Mouse (Mus musculus): ENCODE measurements around the gene Myadm. TPM values are rescaled to one million over a fixed set of nuclear protein-coding genes. Genes with fewer than 3 reads are reported as not detected.
"Not testable (repeated sequence)": the region's sequence is repeated elsewhere in the genome, so short reads cannot be mapped to it uniquely, and the experiment has no call there.

Gene Myadm
- polyA plus RNA-seq, 1 experiment from 2014 or later: 30.1 TPM

GRCm38 (mm10) chr7:3283081-3283875 is 5.6 kb upstream of the Myadm start:
- no peaks in the 10 kb centered on the region for H3K9me3 ChIP-seq (ENCODE audit: control insufficient read depth, low read length)
- H3K36me3 ChIP-seq (ENCODE audit: control insufficient read depth, insufficient read depth, low read length): no peaks in the 10 kb centered on the region
- no peak for ATAC-seq (ENCODE audit: low FRiP score, low TSS enrichment)
- DNase-seq: no peak
- H3K27me3 ChIP-seq (ENCODE audit: control insufficient read depth, insufficient read depth, low read length): no peaks in the 10 kb centered on the region
- H3K4me3 ChIP-seq (replicated peaks; ENCODE audit: low read depth, low read length): no peak overlapping the region
- WGBS: 90% methylated on average over 11 of the region's 11 CpGs
- H3K9ac ChIP-seq (replicated peaks; ENCODE audit: low read length): no peak overlapping the region
- no peak overlapping the region for H3K4me2 ChIP-seq (ENCODE audit: low read length)
- H3K27ac ChIP-seq (replicated peaks; ENCODE audit: low read depth, low read length): no peak overlapping the region
- no peaks in the 10 kb centered on the region for H3K4me1 ChIP-seq (ENCODE audit: control insufficient read depth, insufficient read depth, low read length)

- Histone ChIP-seq H3K9me3 (ENCODE audit: control insufficient read depth, low read length) (no peaks in the 10 kb centered on the region), H3K27me3 (ENCODE audit: control insufficient read depth, insufficient read depth, low read length) (no peaks in the 10 kb centered on the region), H3K9ac (replicated peaks; ENCODE audit: low read length) (no peak overlapping the region), H3K4me2 (ENCODE audit: low read length) (no peak overlapping the region), H3K4me3 (replicated peaks; ENCODE audit: low read depth, low read length) (no peak overlapping the region), H3K4me1 (ENCODE audit: control insufficient read depth, insufficient read depth, low read length) (no peaks in the 10 kb centered on the region), H3K36me3 (ENCODE audit: control insufficient read depth, insufficient read depth, low read length) (no peaks in the 10 kb centered on the region), H3K27ac (replicated peaks; ENCODE audit: low read depth, low read length) (no peak overlapping the region)
- ATAC-seq (ENCODE audit: low FRiP score, low TSS enrichment) (no peak), DNase-seq (no peak)
- WGBS: 87% methylated on average over 10 of the region's 10 CpGs
Observed at GRCm38 (mm10) chr7:3284604-3285003, 4.3 kb upstream of the Myadm start.

GRCm38 (mm10) chr7:3286036-3286435 is 2.8 kb upstream of the Myadm start:
- peaks cover 8% of the 10 kb centered on the region; the same call in 1 of the 2 replicates for H3K4me1 ChIP-seq (ENCODE audit: control insufficient read depth, insufficient read depth, low read length)
- H3K36me3 ChIP-seq (ENCODE audit: control insufficient read depth, insufficient read depth, low read length): no peaks in the 10 kb centered on the region
- H3K4me2 ChIP-seq (ENCODE audit: low read length): no peak overlapping the region
- no peaks in the 10 kb centered on the region for H3K9me3 ChIP-seq (ENCODE audit: control insufficient read depth, low read length)
- 91% methylated on average over 5 of the region's 5 CpGs for WGBS
- H3K9ac ChIP-seq (replicated peaks; ENCODE audit: low read length): no peak overlapping the region
- no peak overlapping the region for H3K27ac ChIP-seq (replicated peaks; ENCODE audit: low read depth, low read length)
- ATAC-seq (ENCODE audit: low FRiP score, low TSS enrichment): no peak
- no peak for DNase-seq
- H3K4me3 ChIP-seq (replicated peaks; ENCODE audit: low read depth, low read length): no peak overlapping the region
- no peaks in the 10 kb centered on the region for H3K27me3 ChIP-seq (ENCODE audit: control insufficient read depth, insufficient read depth, low read length)

- Histone ChIP-seq H3K4me3 (replicated peaks; ENCODE audit: low read depth, low read length) (no peak overlapping the region), H3K4me2 (ENCODE audit: low read length) (no peak overlapping the region), H3K36me3 (ENCODE audit: control insufficient read depth, insufficient read depth, low read length) (no peaks in the 10 kb centered on the region), H3K27me3 (ENCODE audit: control insufficient read depth, insufficient read depth, low read length) (no peaks in the 10 kb centered on the region), H3K9me3 (ENCODE audit: control insufficient read depth, low read length) (no peaks in the 10 kb centered on the region), H3K4me1 (ENCODE audit: control insufficient read depth, insufficient read depth, low read length) (peaks cover 12% of the 10 kb centered on the region; the same call in 1 of the 2 replicates), H3K27ac (replicated peaks; ENCODE audit: low read depth, low read length) (no peak overlapping the region), H3K9ac (replicated peaks; ENCODE audit: low read length) (no peak overlapping the region)
- whole genome bisulfite sequencing: 64% methylated on average over 7 of the region's 7 CpGs
- ATAC-seq (ENCODE audit: low FRiP score, low TSS enrichment): no peak
- DNase-seq: peak; percentile 10
Observed at GRCm38 (mm10) chr7:3287186-3287585, 1.7 kb upstream of the Myadm start.

GRCm38 (mm10) chr7:3290257-3291033 is 1.6 kb downstream of the Myadm start:
- peak; percentile 95 for DNase-seq
- Histone ChIP-seq H3K36me3 (ENCODE audit: control insufficient read depth, insufficient read depth, low read length) (peaks cover 16% of the 10 kb centered on the region; the same call in 1 of the 2 replicates), H3K9ac (replicated peaks; ENCODE audit: low read length) (peak overlapping the region; percentile 89), H3K4me1 (ENCODE audit: control insufficient read depth, insufficient read depth, low read length) (peaks cover 12% of the 10 kb centered on the region; the same call in 1 of the 2 replicates), H3K4me3 (replicated peaks; ENCODE audit: low read depth, low read length) (peak overlapping the region; percentile 54), H3K27ac (replicated peaks; ENCODE audit: low read depth, low read length) (peak overlapping the region; percentile 83), H3K9me3 (ENCODE audit: control insufficient read depth, low read length) (no peaks in the 10 kb centered on the region), H3K27me3 (ENCODE audit: control insufficient read depth, insufficient read depth, low read length) (no peaks in the 10 kb centered on the region), H3K4me2 (ENCODE audit: low read length) (peak overlapping the region; percentile 82)
- 2% methylated on average over 18 of the region's 18 CpGs for WGBS
- peak; percentile 94 for ATAC-seq (ENCODE audit: low FRiP score, low TSS enrichment)

- DNase-seq: no peak
- Histone ChIP-seq H3K9ac (replicated peaks; ENCODE audit: low read length) (no peak overlapping the region), H3K36me3 (ENCODE audit: control insufficient read depth, insufficient read depth, low read length) (peaks cover 21% of the 10 kb centered on the region; the same call in 1 of the 2 replicates), H3K4me3 (replicated peaks; ENCODE audit: low read depth, low read length) (peak overlapping the region; percentile 54), H3K4me2 (ENCODE audit: low read length) (peak overlapping the region; percentile 82), H3K4me1 (ENCODE audit: control insufficient read depth, insufficient read depth, low read length) (peaks cover 12% of the 10 kb centered on the region; the same call in 1 of the 2 replicates), H3K27me3 (ENCODE audit: control insufficient read depth, insufficient read depth, low read length) (no peaks in the 10 kb centered on the region), H3K27ac (replicated peaks; ENCODE audit: low read depth, low read length) (no peak overlapping the region), H3K9me3 (ENCODE audit: control insufficient read depth, low read length) (no peaks in the 10 kb centered on the region)
- no peak for ATAC-seq (ENCODE audit: low FRiP score, low TSS enrichment)
- WGBS: 69% methylated on average over 6 of the region's 6 CpGs
Observed at GRCm38 (mm10) chr7:3291197-3291596, 2.3 kb downstream of the Myadm start.

- no peak overlapping the region for H3K4me2 ChIP-seq (ENCODE audit: low read length)
- H3K9ac ChIP-seq (replicated peaks; ENCODE audit: low read length): no peak overlapping the region
- peaks cover 25% of the 10 kb centered on the region for H3K36me3 ChIP-seq (ENCODE audit: control insufficient read depth, insufficient read depth, low read length)
- H3K27me3 ChIP-seq (ENCODE audit: control insufficient read depth, insufficient read depth, low read length): no peaks in the 10 kb centered on the region
- H3K4me3 ChIP-seq (replicated peaks; ENCODE audit: low read depth, low read length): no peak overlapping the region
- no peak for ATAC-seq (ENCODE audit: low FRiP score, low TSS enrichment)
- H3K4me1 ChIP-seq (ENCODE audit: control insufficient read depth, insufficient read depth, low read length): peaks cover 12% of the 10 kb centered on the region; the same call in 1 of the 2 replicates
- no peak for DNase-seq
- 86% methylated on average over 3 of the region's 3 CpGs for WGBS
- H3K9me3 ChIP-seq (ENCODE audit: control insufficient read depth, low read length): no peaks in the 10 kb centered on the region
- no peak overlapping the region for H3K27ac ChIP-seq (replicated peaks; ENCODE audit: low read depth, low read length)
Observed at GRCm38 (mm10) chr7:3291764-3292163, 2.9 kb downstream of the Myadm start.

GRCm38 (mm10) chr7:3292271-3292670 is 3.4 kb downstream of the Myadm start:
- H3K9me3 ChIP-seq (ENCODE audit: control insufficient read depth, low read length); H3K4me3 ChIP-seq (replicated peaks; ENCODE audit: low read depth, low read length); H3K4me2 ChIP-seq (ENCODE audit: low read length); DNase-seq; H3K9ac ChIP-seq (replicated peaks; ENCODE audit: low read length); ATAC-seq (ENCODE audit: low FRiP score, low TSS enrichment); H3K27ac ChIP-seq (replicated peaks; ENCODE audit: low read depth, low read length); H3K27me3 ChIP-seq (ENCODE audit: control insufficient read depth, insufficient read depth, low read length): not testable (repeated sequence)
- WGBS: 80% methylated on average over 11 of the region's 12 CpGs
- peaks cover 12% of the 10 kb centered on the region; the same call in 1 of the 2 replicates for H3K4me1 ChIP-seq (ENCODE audit: control insufficient read depth, insufficient read depth, low read length)
- H3K36me3 ChIP-seq (ENCODE audit: control insufficient read depth, insufficient read depth, low read length): peaks cover 30% of the 10 kb centered on the region

All from midbrain, embryonic 14.5 days (tissue).